Mouse (Mus musculus) CH12.LX (cell line): ENCODE data around the gene Cyb561. TPM values are rescaled to one million over a fixed set of nuclear protein-coding genes. Genes with fewer than 3 reads are reported as not detected.
A peak's percentile ranks its signal among the peaks of the same experiment; 100 is the strongest.

Experiments
- DNase-seq: peaks from one replicate; pipeline ENCODE4 v3.0.0-alpha.2; 2013; ENCODE audit errors: extremely low read depth
- H3K27ac ChIP-seq: 2 replicates; pipeline ENCODE4 v1.5.1; 2012; ENCODE audit warnings: low read depth, mild to moderate bottlenecking, control low read depth, moderate library complexity; ENCODE audit not compliant: insufficient read depth
- H3K27me3 ChIP-seq: replicated peaks from 2 replicates; pipeline ENCODE3; 2012; ENCODE audit warnings: inconsistent platforms
- H3K36me3 ChIP-seq, 2 experiments: replicated peaks in 1 of 2; 2 replicates each; pipeline versions ENCODE3 to v1.6.1; 2012; ENCODE audit warnings: inconsistent platforms in 1 of 2, low read length in 1 of 2, mild to moderate bottlenecking in 1 of 2, mixed read lengths in 1 of 2, moderate library complexity in 1 of 2; ENCODE audit not compliant: control insufficient read depth in 1 of 2, insufficient read depth in 1 of 2
- H3K4me1 ChIP-seq, 2 experiments: 2 replicates each; pipeline ENCODE4 v1.6.1; 2012; ENCODE audit warnings: inconsistent platforms in 1 of 2, moderate library complexity in 1 of 2; ENCODE audit not compliant: insufficient read depth in 2 of 2, control insufficient read depth in 1 of 2
- H3K4me2 ChIP-seq: 2 replicates; pipeline ENCODE4 v1.6.1; 2012; ENCODE audit warnings: low read depth, mild to moderate bottlenecking, control low read depth; ENCODE audit not compliant: poor library complexity, insufficient read depth, severe bottlenecking
- H3K4me3 ChIP-seq, 3 experiments: fragments of 150-350 bp in 1 of 3; sonication (generic) in 1 of 3; replicated peaks in 1 of 3; 2 replicates each; pipeline versions ENCODE3 to v1.5.1; 2011 to 2012; ENCODE audit warnings: low read depth in 2 of 3, low read length in 2 of 3, mild to moderate bottlenecking in 2 of 3, moderate library complexity in 2 of 3, control low read depth in 1 of 3, improper control_type of control experiment in 1 of 3, inconsistent platforms in 1 of 3, mixed read lengths in 1 of 3; ENCODE audit not compliant: poor library complexity in 1 of 3
- H3K79me2 ChIP-seq: replicated peaks from 2 replicates; pipeline ENCODE4 v1.6.1; 2012; ENCODE audit warnings: mild to moderate bottlenecking, moderate library complexity; ENCODE audit not compliant: control insufficient read depth, poor library complexity, insufficient read depth, severe bottlenecking; ENCODE audit errors: extremely low read depth
- H3K9ac ChIP-seq: 2 replicates; pipeline ENCODE4 v1.6.1; 2012; ENCODE audit warnings: low read depth, mild to moderate bottlenecking, control low read depth, moderate library complexity; ENCODE audit not compliant: insufficient read depth
- H3K9me3 ChIP-seq: replicated peaks from 2 replicates; pipeline ENCODE3; 2012; ENCODE audit warnings: low read length, inconsistent platforms, mixed read lengths
- BHLHE40 ChIP-seq: IDR thresholded peaks from 2 replicates; pipeline ENCODE4 v1.6.1; 2011; ENCODE audit warnings: mild to moderate bottlenecking, low read depth, low read length, improper control_type of control experiment
- CHD1 ChIP-seq: IDR thresholded peaks from 2 replicates; pipeline ENCODE4 v1.6.1; 2012; ENCODE audit warnings: low read depth, low read length, improper control_type of control experiment, inconsistent platforms
- CHD2 ChIP-seq: IDR thresholded peaks from 2 replicates; pipeline ENCODE4 v1.6.1; 2011; ENCODE audit warnings: low read length, improper control_type of control experiment
- CTCF ChIP-seq, 2 experiments: IDR thresholded peaks in 1 of 2; conservative IDR thresholded peaks in 1 of 2; 2 replicates each; pipeline ENCODE4 v1.5.1; 2011 to 2012; ENCODE audit warnings: low read depth in 2 of 2, low read length in 2 of 2, improper control_type of control experiment in 1 of 2, inconsistent platforms in 1 of 2, mild to moderate bottlenecking in 1 of 2, moderate library complexity in 1 of 2
- E2F4 ChIP-seq: IDR thresholded peaks from 2 replicates; pipeline ENCODE4 v1.6.1; 2011; ENCODE audit warnings: low read depth, low read length, improper control_type of control experiment; ENCODE audit not compliant: insufficient replicate concordance
- ELF1 ChIP-seq: IDR thresholded peaks from 2 replicates; pipeline ENCODE4 v1.6.1; 2014; ENCODE audit warnings: low read depth, mild to moderate bottlenecking, inconsistent platforms, low read length, improper control_type of control experiment
- EP300 ChIP-seq: IDR thresholded peaks from 2 replicates; pipeline ENCODE4 v1.6.1; 2011; ENCODE audit warnings: low read length, improper control_type of control experiment
- GABPA ChIP-seq: IDR thresholded peaks from 2 replicates; pipeline ENCODE4 v1.6.1; 2012; ENCODE audit warnings: low read depth, low read length, improper control_type of control experiment, inconsistent platforms; ENCODE audit not compliant: insufficient replicate concordance
- JUND ChIP-seq: conservative IDR thresholded peaks from 2 replicates; pipeline ENCODE4 v1.6.1; 2011; ENCODE audit warnings: low read depth, low read length, improper control_type of control experiment
- KAT2A ChIP-seq: IDR thresholded peaks from 2 replicates; pipeline ENCODE4 v1.6.1; 2012; ENCODE audit warnings: low read length, improper control_type of control experiment, inconsistent platforms; ENCODE audit not compliant: insufficient replicate concordance
- MAFK ChIP-seq: IDR thresholded peaks from 2 replicates; pipeline ENCODE4 v1.6.1; 2011; ENCODE audit warnings: low read length, improper control_type of control experiment; ENCODE audit not compliant: insufficient replicate concordance
- MAZ ChIP-seq: IDR thresholded peaks from 2 replicates; pipeline ENCODE4 v1.6.1; 2012; ENCODE audit warnings: low read depth, mild to moderate bottlenecking, inconsistent platforms, low read length, improper control_type of control experiment, moderate library complexity
- MEF2A ChIP-seq: IDR thresholded peaks from 2 replicates; pipeline ENCODE4 v1.6.1; 2014; ENCODE audit warnings: low read depth, mild to moderate bottlenecking, inconsistent platforms, low read length, improper control_type of control experiment, borderline replicate concordance
- MXI1 ChIP-seq: IDR thresholded peaks from 2 replicates; pipeline ENCODE4 v1.6.1; 2011; ENCODE audit warnings: mild to moderate bottlenecking, low read depth, low read length, improper control_type of control experiment
- MYC ChIP-seq: IDR thresholded peaks from 2 replicates; pipeline ENCODE4 v1.6.1; 2011; ENCODE audit warnings: low read depth, mild to moderate bottlenecking, improper control_type of control experiment, low read length
- NELFE ChIP-seq: IDR thresholded peaks from 2 replicates; pipeline ENCODE4 v1.6.1; 2011; ENCODE audit warnings: low read depth, low read length, improper control_type of control experiment
- NRF1 ChIP-seq: IDR thresholded peaks from 2 replicates; pipeline ENCODE4 v1.6.1; 2014; ENCODE audit warnings: low read depth, mild to moderate bottlenecking, inconsistent platforms, low read length, improper control_type of control experiment, moderate library complexity
- POLR2AphosphoS2 ChIP-seq: IDR thresholded peaks from 2 replicates; pipeline ENCODE4 v1.6.1; 2011; ENCODE audit warnings: low read depth, low read length, improper control_type of control experiment
- RCOR1 ChIP-seq: conservative IDR thresholded peaks from 2 replicates; pipeline ENCODE4 v1.6.1; 2012; ENCODE audit warnings: low read depth, mild to moderate bottlenecking, inconsistent platforms, low read length, improper control_type of control experiment
- UBTF ChIP-seq: IDR thresholded peaks from 2 replicates; pipeline ENCODE4 v1.6.1; 2012; ENCODE audit warnings: low read depth, mild to moderate bottlenecking, inconsistent platforms, low read length, improper control_type of control experiment, moderate library complexity
- ZC3H11A ChIP-seq: IDR thresholded peaks from 2 replicates; pipeline ENCODE4 v1.6.1; 2012; ENCODE audit warnings: low read depth, mild to moderate bottlenecking, inconsistent platforms, low read length, improper control_type of control experiment
- ZKSCAN1 ChIP-seq: IDR thresholded peaks from 2 replicates; pipeline ENCODE4 v1.6.1; 2012; ENCODE audit warnings: low read depth, inconsistent platforms, low read length, improper control_type of control experiment, borderline replicate concordance
- dilution Hi-C: fragments of 300-500 bp; cut with MboI; formaldehyde crosslinking; loops from 2 replicates; pipeline ENCODE4 v1.14.3; 2020; ENCODE audit warnings: low sequenced_read_pairs; ENCODE audit not compliant: extremely low pct_unique_long_range_greater_than_20kb, extremely low pct_ligation_motif_present
- in situ Hi-C: fragments of 300-500 bp; cut with MboI; formaldehyde crosslinking; loops from 3 replicates; pipeline ENCODE4 v1.14.3; 2019; ENCODE audit warnings: low sequenced_read_pairs, low pct_ligation_motif_present, low pct_unique_long_range_greater_than_20kb, mixed read lengths
- polyA plus RNA-seq: library from polyadenylated mRNA; unstranded; fragments of >175 nt; gene quantifications from 2 replicates; pipeline ENCODE4 v1.2.1, GENCODE M21; 2012; ENCODE audit warnings: low read depth; ENCODE audit not compliant: insufficient read length
- total RNA-seq, 2 experiments: library from RNA; depleted of rRNA; stranded (reverse); fragments of 300-350 nt in 1 of 2; fragments of >200 nt in 1 of 2; gene quantifications; 2 replicates each; pipeline ENCODE4 v1.2.3; 2012 to 2014

Cyb561 gene
- total and polyA plus RNA-seq, 3 experiments: 0.20 to 3.9 (median 0.51) TPM

GRCm38 (mm10) chr11:105908926-105909325 lies 44.2 kb downstream of the Cyb561 start:
- Histone ChIP-seq H3K79me2 (no peaks in the 10 kb centered on the region), H3K27me3 (no peaks in the 10 kb centered on the region), H3K9me3 (no peaks in the 10 kb centered on the region), H3K4me1 (0 out of 4 replicates have a peak, but pooled peaks cover 0 to 3% of the 10 kb centered on the region in 2 experiments), H3K4me2 (no peak overlapping the region), H3K4me3 (no peak overlapping the region), H3K9ac (no peak overlapping the region), H3K36me3 (peaks cover 0 to 31% of the 10 kb centered on the region in 2 experiments), H3K27ac (no peak overlapping the region)
- dilution Hi-C loops (no loop called here), in situ Hi-C loops (no loop called here)
- TF ChIP-seq MEF2A (no peak), MAZ (no peak), ZC3H11A (no peak), CTCF (conservative IDR thresholded peaks at IDR 0.05 in 1 of 2, IDR thresholded peaks at IDR 0.05 in 1 of 2; ENCODE audit: low read depth in 2 of 2, low read length in 2 of 2) (no peak), MYC (no peak), CHD1 (no peak), CHD2 (no peak), ELF1 (no peak), RCOR1 (no peak), GABPA (no peak), POLR2AphosphoS2 (no peak), MXI1 (no peak)
- no peak for DNase-seq

- no peak for TF ChIP-seq ZC3H11A
- TF ChIP-seq MXI1: no peak
- TF ChIP-seq EP300: no peak
- no peak for TF ChIP-seq MEF2A
- TF ChIP-seq ZKSCAN1: no peak
- no peak for TF ChIP-seq NRF1
- no peak for TF ChIP-seq NELFE
- no peak for TF ChIP-seq KAT2A
- TF ChIP-seq CTCF (conservative IDR thresholded peaks at IDR 0.05 in 1 of 2, IDR thresholded peaks at IDR 0.05 in 1 of 2; ENCODE audit: low read depth in 2 of 2, low read length in 2 of 2): no peak
- no peak for TF ChIP-seq E2F4
- no peak for TF ChIP-seq POLR2AphosphoS2
- TF ChIP-seq BHLHE40: no peak
- no peak for TF ChIP-seq MAFK
- no peak for TF ChIP-seq MYC
- no peak for TF ChIP-seq JUND
- TF ChIP-seq CHD1: no peak
- no peak for TF ChIP-seq MAZ
- TF ChIP-seq CHD2: no peak
- no peak for TF ChIP-seq UBTF
- no peak for TF ChIP-seq GABPA
- TF ChIP-seq, all 38 proteins: peak for 0
- Histone ChIP-seq H3K27ac (no peak overlapping the region), H3K4me3 (no peak overlapping the region), H3K4me1 (peaks cover 0 to 6% of the 10 kb centered on the region in 2 experiments; a peak in 2 of 4 replicates), H3K4me2 (no peak overlapping the region), H3K79me2 (no peaks in the 10 kb centered on the region), H3K27me3 (no peaks in the 10 kb centered on the region), H3K36me3 (peaks cover 0 to 23% of the 10 kb centered on the region in 2 experiments), H3K9me3 (no peaks in the 10 kb centered on the region), H3K9ac (no peak overlapping the region)
- in situ Hi-C loops: no loop called here
- DNase-seq: peak; percentile 7
- dilution Hi-C loops: no loop called here
These were observed 45.8 kb downstream of the Cyb561 start for GRCm38 (mm10) chr11:105907381-105907780.
